Mouse (Mus musculus) mature B cell (primary cell): ENCODE measurements around the gene Olfr313.

Experiments
- in situ Hi-C: fragments of 300-500 bp; cut with MboI; formaldehyde crosslinking; loops from 2 replicates; pipeline ENCODE4 v1.14.3; 2019

Gene Olfr313

DNA sequence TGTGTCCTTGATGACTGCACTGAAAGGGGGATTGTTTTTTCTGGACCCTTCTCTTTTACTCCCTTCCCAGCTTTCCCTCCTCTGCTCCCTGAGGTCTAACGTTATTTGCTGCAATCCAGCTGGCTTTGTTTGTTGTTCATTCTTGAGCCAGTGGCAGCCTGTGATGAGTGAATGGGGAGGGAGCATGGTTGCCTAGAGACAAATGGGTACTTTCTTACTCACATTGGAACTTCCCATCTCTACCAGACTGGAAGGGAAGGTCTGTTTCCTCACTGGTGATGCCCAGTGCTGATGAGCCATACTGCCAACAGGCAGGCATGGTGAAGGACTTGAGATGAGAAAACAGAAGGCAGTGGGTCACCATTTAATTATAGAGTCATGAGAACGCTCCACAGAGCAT is 34.9 kb downstream of the Olfr313 start:
- in situ Hi-C loops: no loop called here

DNA sequence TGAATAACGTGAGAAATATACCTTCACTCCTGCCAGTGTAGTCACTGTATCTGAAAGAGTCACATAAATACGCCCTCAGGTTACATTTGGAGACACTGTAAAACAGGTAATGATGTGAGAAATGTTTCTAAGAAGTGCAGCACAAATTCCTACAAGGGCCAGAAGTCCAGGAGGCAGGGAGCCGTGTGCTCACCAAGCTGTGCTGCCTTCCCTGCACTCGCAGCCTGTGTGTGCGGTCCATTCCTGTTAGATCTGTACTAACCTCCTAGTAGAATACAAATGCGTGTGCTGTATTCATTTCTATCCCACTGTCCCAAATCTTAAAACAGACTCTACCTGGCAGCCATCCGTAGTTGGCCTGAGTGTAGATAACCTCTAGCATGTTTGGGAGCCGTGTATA is 45.9 kb downstream of the Olfr313 start:
- in situ Hi-C loops: no loop called here

DNA sequence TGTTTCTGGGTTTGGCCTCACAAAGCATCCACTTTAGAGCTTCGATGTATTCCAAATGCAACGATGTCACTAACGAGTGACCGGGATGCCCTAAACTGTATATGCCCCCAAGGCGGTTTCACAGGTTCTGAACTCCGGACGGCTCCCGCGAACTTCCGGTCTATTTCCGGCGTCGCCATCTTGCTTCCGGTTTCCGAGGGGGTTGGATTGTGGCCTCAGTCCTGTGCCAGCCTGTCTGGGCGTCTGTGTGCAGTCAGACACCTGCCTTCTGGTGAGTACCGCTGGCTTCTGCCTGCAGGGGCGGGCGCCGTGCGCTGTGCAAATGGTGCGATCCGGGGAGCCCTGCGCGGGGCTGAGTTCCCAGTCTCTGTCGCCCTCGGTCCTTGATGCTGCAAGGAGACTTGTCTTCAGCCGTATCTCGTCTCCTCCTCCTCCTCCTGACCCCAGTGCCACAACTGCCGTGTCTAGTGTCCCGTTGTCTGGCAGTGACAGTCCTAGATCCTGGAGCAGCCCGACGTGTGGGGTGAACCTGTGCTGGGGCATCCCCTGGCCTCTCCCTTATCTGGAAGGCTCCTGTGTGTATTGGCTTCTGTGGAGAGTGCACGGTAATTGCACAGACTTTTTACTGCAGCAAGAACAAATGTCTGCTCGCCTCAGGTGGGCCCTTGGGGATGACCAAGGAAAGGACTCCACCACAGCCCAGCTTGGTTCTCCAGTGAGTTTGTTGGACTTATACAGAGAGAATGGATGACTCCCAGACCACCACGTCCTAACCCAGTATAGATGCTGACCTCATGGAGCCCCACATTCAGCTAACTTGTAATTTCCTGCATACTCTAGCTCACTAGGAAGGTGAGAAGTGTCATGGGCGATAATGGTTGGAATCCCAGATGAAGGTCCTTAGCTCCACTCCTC is 52.5 kb downstream of the Olfr313 start, which contains the start of gene 2810021J22Rik:
2810021J22Rik (plus strand) TSS at position 178 of the 915 bp plus-strand sequence.
- in situ Hi-C loops: no loop called here

DNA sequence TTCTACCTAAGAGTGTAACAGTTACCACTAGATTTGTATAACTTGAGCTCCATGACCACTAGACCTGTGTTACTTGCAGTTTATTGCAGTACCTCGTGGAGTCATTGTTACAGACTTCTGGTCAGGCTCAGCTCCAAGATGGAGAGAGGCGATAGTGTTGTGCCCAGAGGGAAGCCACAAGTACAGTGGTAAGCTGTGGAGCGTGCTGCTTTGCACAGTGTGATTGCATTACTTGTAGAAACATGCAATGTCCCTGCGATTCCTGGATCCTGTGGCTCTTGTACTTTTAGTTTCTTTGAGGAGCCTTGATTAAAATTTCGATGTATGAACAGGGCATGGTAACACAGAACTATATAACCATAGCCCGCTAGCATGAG is 53.1 kb downstream of the Olfr313 start:
- in situ Hi-C loops: no loop called here
